Mouse (Mus musculus) MEL (cell line): ENCODE measurements around the gene Rnf128. TPM values are rescaled to one million over a fixed set of nuclear protein-coding genes. Genes with fewer than 3 reads are reported as not detected.

ENCODE experiments used
- DNase-seq: peaks from one replicate; pipeline ENCODE4 v3.0.0; 2011; ENCODE audit warnings: low read depth, low spot score
- H3K27ac ChIP-seq: 2 replicates; pipeline ENCODE4 v1.5.1; 2012; ENCODE audit warnings: low read depth, mild to moderate bottlenecking, control low read depth, low read length, moderate library complexity; ENCODE audit not compliant: control insufficient read depth
- H3K27me3 ChIP-seq, 2 experiments: fragments of 150-350 bp in 1 of 2; sonication (generic) in 1 of 2; 2 replicates each; pipeline ENCODE4 v1.6.1; 2012; ENCODE audit warnings: low read length in 2 of 2, mild to moderate bottlenecking in 2 of 2, improper control_type of control experiment in 1 of 2, moderate library complexity in 1 of 2; ENCODE audit not compliant: insufficient read depth in 2 of 2, control insufficient read depth in 1 of 2
- H3K36me3 ChIP-seq, 2 experiments: 2 replicates each; pipeline ENCODE4 v1.6.1; 2012 to 2014; ENCODE audit warnings: low read length in 2 of 2, improper control_type of control experiment in 1 of 2, inconsistent platforms in 1 of 2, mild to moderate bottlenecking in 1 of 2; ENCODE audit not compliant: insufficient read depth in 2 of 2, control insufficient read depth in 1 of 2
- H3K4me1 ChIP-seq, 2 experiments: fragments of 150-350 bp in 1 of 2; sonication (generic) in 1 of 2; 2 replicates each; pipeline ENCODE4 v1.6.1; 2012; ENCODE audit warnings: low read length in 2 of 2, improper control_type of control experiment in 1 of 2, mild to moderate bottlenecking in 1 of 2; ENCODE audit not compliant: insufficient read depth in 2 of 2, control insufficient read depth in 1 of 2
- H3K4me3 ChIP-seq, 2 experiments: fragments of 150-350 bp in 1 of 2; sonication (generic) in 1 of 2; 2 replicates each; pipeline ENCODE4 v1.5.1; 2012; ENCODE audit warnings: low read depth in 2 of 2, low read length in 2 of 2, mild to moderate bottlenecking in 2 of 2, moderate library complexity in 2 of 2, control low read depth in 1 of 2, improper control_type of control experiment in 1 of 2; ENCODE audit not compliant: control insufficient read depth in 1 of 2, insufficient read depth in 1 of 2
- H3K79me2 ChIP-seq: 2 replicates; pipeline ENCODE4 v1.6.1; 2012; ENCODE audit warnings: mild to moderate bottlenecking, low read length, moderate library complexity; ENCODE audit not compliant: control insufficient read depth, poor library complexity, insufficient read depth
- H3K9ac ChIP-seq: 2 replicates; pipeline ENCODE4 v1.6.1; 2012; ENCODE audit warnings: low read depth, mild to moderate bottlenecking, control low read depth, low read length, moderate library complexity; ENCODE audit not compliant: control insufficient read depth, poor library complexity, severe bottlenecking
- H3K9me3 ChIP-seq: fragments of 150-350 bp; sonication (generic); replicated peaks from 2 replicates; pipeline ENCODE4 v1.6.1; 2012; ENCODE audit warnings: mild to moderate bottlenecking, low read length, improper control_type of control experiment, moderate library complexity; ENCODE audit not compliant: insufficient read depth
- CHD1 ChIP-seq: IDR thresholded peaks from 2 replicates; pipeline ENCODE4 v1.6.1; 2012; ENCODE audit warnings: low read depth, mild to moderate bottlenecking, inconsistent platforms, low read length, improper control_type of control experiment
- CHD2 ChIP-seq: IDR thresholded peaks from 2 replicates; pipeline ENCODE4 v1.6.1; 2011; ENCODE audit warnings: low read length, improper control_type of control experiment
- ELF1 ChIP-seq: IDR thresholded peaks from 2 replicates; pipeline ENCODE4 v1.6.1; 2014; ENCODE audit warnings: low read depth, mild to moderate bottlenecking, inconsistent platforms, low read length, improper control_type of control experiment, moderate library complexity
- EP300 ChIP-seq, 2 experiments: IDR thresholded peaks; 2 replicates each; pipeline ENCODE4 v1.6.1; 2011; ENCODE audit warnings: improper control_type of control experiment in 2 of 2, low read length in 2 of 2, low read depth in 1 of 2, mild to moderate bottlenecking in 1 of 2
- ETS1 ChIP-seq: IDR thresholded peaks from 2 replicates; pipeline ENCODE4 v1.6.1; 2012; ENCODE audit warnings: low read depth, mild to moderate bottlenecking, inconsistent platforms, low read length, improper control_type of control experiment, moderate library complexity
- GABPA ChIP-seq: IDR thresholded peaks from 2 replicates; pipeline ENCODE4 v1.6.1; 2012; ENCODE audit warnings: low read depth, mild to moderate bottlenecking, inconsistent platforms, low read length, improper control_type of control experiment, moderate library complexity
- HCFC1 ChIP-seq: IDR thresholded peaks from 2 replicates; pipeline ENCODE4 v1.6.1; 2012; ENCODE audit warnings: low read depth, mild to moderate bottlenecking, inconsistent platforms, low read length, improper control_type of control experiment, moderate library complexity
- JUND ChIP-seq: IDR thresholded peaks from 2 replicates; pipeline ENCODE4 v1.6.1; 2011; ENCODE audit warnings: low read depth, mild to moderate bottlenecking, improper control_type of control experiment, low read length
- MAX ChIP-seq: IDR thresholded peaks from 2 replicates; pipeline ENCODE4 v1.6.1; 2011; ENCODE audit warnings: low read length, improper control_type of control experiment
- MEF2A ChIP-seq: IDR thresholded peaks from 2 replicates; pipeline ENCODE4 v1.6.1; 2014; ENCODE audit warnings: low read depth, mild to moderate bottlenecking, inconsistent platforms, low read length, improper control_type of control experiment; ENCODE audit not compliant: poor library complexity, insufficient replicate concordance, severe bottlenecking; ENCODE audit errors: extremely low read depth
- MYB ChIP-seq: IDR thresholded peaks from 2 replicates; pipeline ENCODE4 v1.6.1; 2011; ENCODE audit warnings: mild to moderate bottlenecking, low read depth, low read length, improper control_type of control experiment
- MYC ChIP-seq: IDR thresholded peaks from 2 replicates; pipeline ENCODE4 v1.6.1; 2011; ENCODE audit warnings: low read depth, mild to moderate bottlenecking, low read length, improper control_type of control experiment, moderate library complexity
- NELFE ChIP-seq: IDR thresholded peaks from 2 replicates; pipeline ENCODE4 v1.6.1; 2011; ENCODE audit warnings: low read depth, low read length, improper control_type of control experiment
- NRF1 ChIP-seq: IDR thresholded peaks from 2 replicates; pipeline ENCODE4 v1.6.1; 2014; ENCODE audit warnings: low read depth, mild to moderate bottlenecking, inconsistent platforms, low read length, improper control_type of control experiment, moderate library complexity; ENCODE audit not compliant: poor library complexity, insufficient read depth, severe bottlenecking
- POLR2AphosphoS2 ChIP-seq: IDR thresholded peaks from 2 replicates; pipeline ENCODE4 v1.6.1; 2011; ENCODE audit warnings: low read length, improper control_type of control experiment
- POLR2AphosphoS5 ChIP-seq: IDR thresholded peaks from 2 replicates; pipeline ENCODE4 v1.6.1; 2012; ENCODE audit warnings: low read depth, borderline replicate concordance, mild to moderate bottlenecking, inconsistent platforms, low read length, moderate library complexity, mixed read lengths
- RAD21 ChIP-seq: IDR thresholded peaks from 2 replicates; pipeline ENCODE4 v1.6.1; 2011; ENCODE audit warnings: mild to moderate bottlenecking, low read depth, low read length, improper control_type of control experiment
- RCOR1 ChIP-seq: IDR thresholded peaks from 2 replicates; pipeline ENCODE4 v1.6.1; 2012; ENCODE audit warnings: low read depth, mild to moderate bottlenecking, inconsistent platforms, low read length, improper control_type of control experiment
- SIN3A ChIP-seq: IDR thresholded peaks from 2 replicates; pipeline ENCODE4 v1.6.1; 2012; ENCODE audit warnings: low read length, improper control_type of control experiment, inconsistent platforms
- SMC3 ChIP-seq: IDR thresholded peaks from 2 replicates; pipeline ENCODE4 v1.6.1; 2011; ENCODE audit warnings: low read depth, low read length, improper control_type of control experiment
- TAL1 ChIP-seq: IDR thresholded peaks from 2 replicates; pipeline ENCODE4 v1.6.1; 2012; ENCODE audit warnings: mild to moderate bottlenecking, inconsistent platforms, low read length, moderate library complexity, mixed read lengths
- TBP ChIP-seq: IDR thresholded peaks from 2 replicates; pipeline ENCODE4 v1.8.0; 2011; ENCODE audit warnings: low read depth, low read length, improper control_type of control experiment
- TCF12 ChIP-seq: IDR thresholded peaks from 2 replicates; pipeline ENCODE4 v1.6.1; 2014; ENCODE audit warnings: low read depth, mild to moderate bottlenecking, inconsistent platforms, low read length, improper control_type of control experiment, moderate library complexity
- UBTF ChIP-seq: IDR thresholded peaks from 2 replicates; pipeline ENCODE4 v1.6.1; 2012; ENCODE audit warnings: low read depth, mild to moderate bottlenecking, inconsistent platforms, low read length, improper control_type of control experiment, moderate library complexity, borderline replicate concordance; ENCODE audit not compliant: insufficient read depth
- USF1 ChIP-seq: IDR thresholded peaks from 2 replicates; pipeline ENCODE4 v1.6.1; 2014; ENCODE audit warnings: low read depth, mild to moderate bottlenecking, inconsistent platforms, low read length, improper control_type of control experiment, moderate library complexity
- ZC3H11A ChIP-seq: IDR thresholded peaks from 2 replicates; pipeline ENCODE4 v1.6.1; 2012; ENCODE audit warnings: low read depth, mild to moderate bottlenecking, inconsistent platforms, low read length, improper control_type of control experiment
- ZKSCAN1 ChIP-seq: IDR thresholded peaks from 2 replicates; pipeline ENCODE4 v1.6.1; 2012; ENCODE audit warnings: low read depth, mild to moderate bottlenecking, inconsistent platforms, low read length, improper control_type of control experiment, moderate library complexity
- ZNF384 ChIP-seq: IDR thresholded peaks from 2 replicates; pipeline ENCODE4 v1.6.1; 2012; ENCODE audit warnings: low read depth, mild to moderate bottlenecking, inconsistent platforms, low read length, improper control_type of control experiment
- polyA plus RNA-seq, 2 experiments: library from polyadenylated mRNA; stranded (reverse) in 1 of 2; unstranded in 1 of 2; fragments of >175 nt in 1 of 2; fragments of >200 nt in 1 of 2; gene quantifications; 2 replicates each; pipeline versions ENCODE4 v1.2.1 to v1.2.4; 2012; ENCODE audit warnings: low replicate concordance in 2 of 2, low read depth in 1 of 2; ENCODE audit not compliant: insufficient read length in 2 of 2, insufficient read depth in 1 of 2, missing spikeins in 1 of 2
- total RNA-seq: library from RNA; depleted of rRNA; stranded (reverse); fragments of 300-350 nt; gene quantifications from 2 replicates; pipeline ENCODE4 v1.2.3, GENCODE M21; 2012

Rnf128 gene
- total and polyA plus RNA-seq, 3 experiments = 16.2 to 19.6 TPM; not detected in 1

DNA sequence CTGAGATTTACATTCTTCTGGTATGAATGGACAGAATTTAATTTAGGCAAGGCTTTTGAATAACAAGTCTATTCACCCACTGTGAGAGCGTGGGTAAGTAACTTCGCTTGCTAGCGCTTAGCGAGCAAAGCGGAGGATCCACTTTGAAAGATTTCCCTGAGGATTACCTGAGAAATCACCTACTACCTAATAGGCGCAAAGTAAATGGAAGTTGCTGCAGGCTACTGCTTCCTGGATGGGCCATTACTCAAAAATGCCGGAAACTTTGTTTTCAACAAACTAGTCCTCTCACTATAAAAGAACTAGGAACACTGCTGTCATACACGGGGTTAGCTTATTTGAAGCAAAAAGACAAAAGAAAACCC, 121.3 kb downstream of the Rnf128 start:
- H3K27me3 ChIP-seq = no peaks in the 10 kb centered on the region
- peak overlapping the region; percentile 74 for H3K9ac ChIP-seq
- H3K4me3 ChIP-seq = peak overlapping the region; percentile 66 to 94
- H3K27ac ChIP-seq = peak overlapping the region; percentile 57
- H3K36me3 ChIP-seq = peaks cover 0 to 25% of the 10 kb centered on the region in 2 experiments; a peak in 2 of 4 replicates
- no peaks in the 10 kb centered on the region for H3K9me3 ChIP-seq
- peaks cover 0 to 18% of the 10 kb centered on the region in 2 experiments; a peak in 2 of 4 replicates for H3K4me1 ChIP-seq
- DNase-seq = no peak
- H3K79me2 ChIP-seq = peaks cover 24% of the 10 kb centered on the region
- TF ChIP-seq TAL1 (no peak), UBTF (no peak), ZKSCAN1 (no peak), NELFE (no peak), TCF12 (no peak), EP300 (IDR thresholded peaks at IDR 0.05; ENCODE audit: low read depth in 1 of 2, low read length in 2 of 2) (no peak), RCOR1 (no peak), NRF1 (no peak)

- no peaks in the 10 kb centered on the region for H3K27me3 ChIP-seq
- DNase-seq = peak; percentile 98
- peaks cover 0 to 18% of the 10 kb centered on the region in 2 experiments; a peak in 2 of 4 replicates for H3K4me1 ChIP-seq
- peak within 1 kb of the TSS; percentile 57 for H3K27ac ChIP-seq
- H3K36me3 ChIP-seq = peaks cover 0 to 25% of the 10 kb centered on the region in 2 experiments; a peak in 2 of 4 replicates
- H3K9ac ChIP-seq = peak within 1 kb of the TSS; percentile 79
- peaks cover 24% of the 10 kb centered on the region for H3K79me2 ChIP-seq
- H3K4me3 ChIP-seq = peak within 1 kb of the TSS; percentile 66 to 94
- no peaks in the 10 kb centered on the region for H3K9me3 ChIP-seq
- peak; percentile 77 for TF ChIP-seq ELF1
- no peak for TF ChIP-seq SMC3
- TF ChIP-seq POLR2AphosphoS2 = peak; percentile 82; the same call in 1 of the 2 replicates
- no peak for TF ChIP-seq ZNF384
- TF ChIP-seq UBTF = no peak
- TF ChIP-seq MYB = peak; percentile 63
- TF ChIP-seq CHD2 = no peak
- no peak for TF ChIP-seq ZC3H11A
- TF ChIP-seq TCF12 = peak; percentile 63; the same call in 1 of the 2 replicates
- TF ChIP-seq SIN3A = peak; percentile 84
- TF ChIP-seq JUND = no peak
- peak; percentile 42; the same call in 1 of the 2 replicates for TF ChIP-seq ETS1
- no peak; the same call in 1 of the 2 replicates for TF ChIP-seq MAX
- no peak for TF ChIP-seq GABPA
- TF ChIP-seq MEF2A = no peak
- TF ChIP-seq RCOR1 = peak; percentile 30; the same call in 1 of the 2 replicates
- no peak for TF ChIP-seq POLR2AphosphoS5
- peak; percentile 100 for TF ChIP-seq HCFC1
- no peak; the same call in 1 of the 2 replicates for TF ChIP-seq USF1
- TF ChIP-seq CHD1 = no peak
- TF ChIP-seq RAD21 = no peak
- TF ChIP-seq EP300 (IDR thresholded peaks at IDR 0.05; ENCODE audit: low read depth in 1 of 2, low read length in 2 of 2) = peak in 1 of 2 experiments; percentile 55; a peak in 2 of 4 replicates
- 0 out of 2 replicates have a peak, but pooled peaks have one; percentile 56 for TF ChIP-seq MYC
- peak; percentile 68; the same call in 1 of the 2 replicates for TF ChIP-seq TBP
These were observed 121.9 kb downstream of the Rnf128 start, which contains the start of gene Tbc1d8b for GRCm38 (mm10) chrX:139684775-139685695. TSS of gene Tbc1d8b (plus strand) at chrX:139684996.
